Mouse (Mus musculus) 3134 (cell line): ENCODE results near the gene Clasp1.

Experiments used
- DNase-seq: peaks from one replicate; pipeline ENCODE4 v3.0.0-alpha.2; 2011; ENCODE audit warnings: low spot score; ENCODE audit not compliant: insufficient read length; ENCODE audit errors: extremely low read depth

Gene Clasp1

GRCm38 (mm10) chr1:118402556-118402955, 13.7 kb downstream of the Clasp1 start:
- DNase-seq = peak; percentile 23

GRCm38 (mm10) chr1:118402966-118403365, 14.1 kb downstream of the Clasp1 start:
- DNase-seq = no peak

GRCm38 (mm10) chr1:118403440-118403839, 14.6 kb downstream of the Clasp1 start:
- no peak for DNase-seq

- no peak for DNase-seq
These were observed 18.9 kb downstream of the Clasp1 start for GRCm38 (mm10) chr1:118407586-118408250.

- DNase-seq = no peak
These were observed 20.4 kb downstream of the Clasp1 start for GRCm38 (mm10) chr1:118409249-118409648.

GRCm38 (mm10) chr1:118410824-118411223, 22.0 kb downstream of the Clasp1 start:
- DNase-seq = no peak

- DNase-seq = no peak
These were observed 24.3 kb downstream of the Clasp1 start for GRCm38 (mm10) chr1:118413169-118413568.

GRCm38 (mm10) chr1:118417047-118417730, 28.3 kb downstream of the Clasp1 start:
- no peak for DNase-seq

- DNase-seq = no peak
These were observed 30.5 kb downstream of the Clasp1 start for GRCm38 (mm10) chr1:118419399-118419798.

- no peak for DNase-seq
These were observed 32.3 kb downstream of the Clasp1 start for GRCm38 (mm10) chr1:118421149-118421548.

GRCm38 (mm10) chr1:118422812-118423211, 34.0 kb downstream of the Clasp1 start:
- DNase-seq = no peak

- no peak for DNase-seq
These were observed 37.1 kb downstream of the Clasp1 start for GRCm38 (mm10) chr1:118425982-118426381.

GRCm38 (mm10) chr1:118428354-118429084, 39.7 kb downstream of the Clasp1 start:
- DNase-seq = no peak

- DNase-seq = no peak
These were observed 42.7 kb downstream of the Clasp1 start for GRCm38 (mm10) chr1:118431548-118431947.

- no peak for DNase-seq
These were observed 46.2 kb downstream of the Clasp1 start for GRCm38 (mm10) chr1:118435001-118435473.

GRCm38 (mm10) chr1:118437856-118438255, 49.0 kb downstream of the Clasp1 start:
- DNase-seq = no peak

- no peak for DNase-seq
These were observed 49.5 kb downstream of the Clasp1 start for GRCm38 (mm10) chr1:118438332-118438731.

- no peak for DNase-seq
These were observed 51.7 kb downstream of the Clasp1 start for GRCm38 (mm10) chr1:118440547-118440946.

- DNase-seq = no peak
These were observed 55.6 kb downstream of the Clasp1 start for GRCm38 (mm10) chr1:118444420-118444819.

GRCm38 (mm10) chr1:118444988-118445387, 56.1 kb downstream of the Clasp1 start:
- DNase-seq = no peak

- no peak for DNase-seq
These were observed 56.6 kb downstream of the Clasp1 start for GRCm38 (mm10) chr1:118445441-118445840.
